Mouse (Mus musculus): Measurements from ENCODE around the gene Lrpap1. TPM values are rescaled to one million over a fixed set of nuclear protein-coding genes. Genes with fewer than 3 reads are reported as not detected.

Gene Lrpap1
- polyA plus RNA-seq, 1 experiment from 2014 or later = 84.5 TPM

GRCm38 (mm10) chr5:35137510-35138182, 32.1 kb upstream of the Lrpap1 start:
- no peaks in the 10 kb centered on the region for H3K27me3 ChIP-seq (ENCODE audit: low read depth, poor library complexity, severe bottlenecking)
- WGBS = 80% methylated on average over 13 of the region's 13 CpGs
- H3K27ac ChIP-seq (replicated peaks) = no peak overlapping the region
- no peak overlapping the region for H3K4me3 ChIP-seq
- peaks cover 19% of the 10 kb centered on the region for H3K4me1 ChIP-seq
- no peaks in the 10 kb centered on the region for H3K36me3 ChIP-seq
- DNase-seq (ENCODE audit: low spot score) = no peak
- no peaks in the 10 kb centered on the region for H3K9me3 ChIP-seq (replicated peaks)

GRCm38 (mm10) chr5:35135903-35136302, 30.3 kb upstream of the Lrpap1 start:
- H3K27me3 ChIP-seq (ENCODE audit: low read depth, poor library complexity, severe bottlenecking) = no peaks in the 10 kb centered on the region
- H3K4me1 ChIP-seq = peaks cover 13% of the 10 kb centered on the region
- H3K36me3 ChIP-seq = no peaks in the 10 kb centered on the region
- WGBS = 82% methylated on average over 5 of the region's 5 CpGs
- H3K4me3 ChIP-seq = no peak overlapping the region
- DNase-seq (ENCODE audit: low spot score) = no peak
- H3K9me3 ChIP-seq (replicated peaks) = no peaks in the 10 kb centered on the region
- H3K27ac ChIP-seq (replicated peaks) = no peak overlapping the region

GRCm38 (mm10) chr5:35134286-35134685, 28.7 kb upstream of the Lrpap1 start:
- Histone ChIP-seq H3K27ac (replicated peaks) (no peak overlapping the region), H3K36me3 (no peaks in the 10 kb centered on the region), H3K4me3 (no peak overlapping the region), H3K27me3 (ENCODE audit: low read depth, poor library complexity, severe bottlenecking) (no peaks in the 10 kb centered on the region), H3K4me1 (peaks cover 13% of the 10 kb centered on the region), H3K9me3 (replicated peaks) (no peaks in the 10 kb centered on the region)
- 71% methylated on average over 3 of the region's 3 CpGs for WGBS
- DNase-seq (ENCODE audit: low spot score) = no peak

GRCm38 (mm10) chr5:35133468-35133867, 27.9 kb upstream of the Lrpap1 start:
- no peaks in the 10 kb centered on the region for H3K27me3 ChIP-seq (ENCODE audit: low read depth, poor library complexity, severe bottlenecking)
- no peaks in the 10 kb centered on the region for H3K36me3 ChIP-seq
- H3K4me3 ChIP-seq = no peak overlapping the region
- WGBS = 93% methylated on average over 4 of the region's 4 CpGs
- H3K4me1 ChIP-seq = peaks cover 13% of the 10 kb centered on the region
- H3K9me3 ChIP-seq (replicated peaks) = no peaks in the 10 kb centered on the region
- no peak for DNase-seq (ENCODE audit: low spot score)
- no peak overlapping the region for H3K27ac ChIP-seq (replicated peaks)

GRCm38 (mm10) chr5:35132278-35132980, 26.9 kb upstream of the Lrpap1 start:
- H3K27ac ChIP-seq (replicated peaks) = no peak overlapping the region
- no peak for DNase-seq (ENCODE audit: low spot score)
- H3K4me1 ChIP-seq = peaks cover 10% of the 10 kb centered on the region
- 93% methylated on average over 9 of the region's 9 CpGs for WGBS
- no peak overlapping the region for H3K4me3 ChIP-seq
- H3K27me3 ChIP-seq (ENCODE audit: low read depth, poor library complexity, severe bottlenecking) = no peaks in the 10 kb centered on the region
- no peaks in the 10 kb centered on the region for H3K9me3 ChIP-seq (replicated peaks)
- no peaks in the 10 kb centered on the region for H3K36me3 ChIP-seq

GRCm38 (mm10) chr5:35131773-35132172, 26.2 kb upstream of the Lrpap1 start:
- no peaks in the 10 kb centered on the region for H3K36me3 ChIP-seq
- H3K27me3 ChIP-seq (ENCODE audit: low read depth, poor library complexity, severe bottlenecking) = no peaks in the 10 kb centered on the region
- peak; percentile 85 for DNase-seq (ENCODE audit: low spot score)
- H3K4me1 ChIP-seq = peaks cover 10% of the 10 kb centered on the region
- WGBS = 10% methylated on average over 7 of the region's 7 CpGs
- no peak overlapping the region for H3K4me3 ChIP-seq
- no peaks in the 10 kb centered on the region for H3K9me3 ChIP-seq (replicated peaks)
- H3K27ac ChIP-seq (replicated peaks) = 0 out of 2 replicates have a peak overlapping the region, but pooled peaks have one; percentile 0

GRCm38 (mm10) chr5:35131237-35131636, 25.7 kb upstream of the Lrpap1 start:
- no peaks in the 10 kb centered on the region for H3K36me3 ChIP-seq

GRCm38 (mm10) chr5:35129767-35130191, 24.2 kb upstream of the Lrpap1 start:
- H3K4me3 ChIP-seq = no peak overlapping the region
- peaks cover 10% of the 10 kb centered on the region for H3K4me1 ChIP-seq
- H3K27ac ChIP-seq (replicated peaks) = no peak overlapping the region
- WGBS = 92% methylated on average over 7 of the region's 7 CpGs
- no peaks in the 10 kb centered on the region for H3K27me3 ChIP-seq (ENCODE audit: low read depth, poor library complexity, severe bottlenecking)
- H3K36me3 ChIP-seq = no peaks in the 10 kb centered on the region
- no peak for DNase-seq (ENCODE audit: low spot score)
- H3K9me3 ChIP-seq (replicated peaks) = no peaks in the 10 kb centered on the region

More at GRCm38 (mm10) chr5:35131237-35131636, 25.7 kb upstream of the Lrpap1 start:
- H3K4me3 ChIP-seq = no peak overlapping the region
- peaks cover 10% of the 10 kb centered on the region for H3K4me1 ChIP-seq
- no peaks in the 10 kb centered on the region for H3K9me3 ChIP-seq (replicated peaks)
- 29% methylated on average over 1 of the region's 1 CpGs for WGBS
- no peaks in the 10 kb centered on the region for H3K27me3 ChIP-seq (ENCODE audit: low read depth, poor library complexity, severe bottlenecking)
- 0 out of 2 replicates have a peak overlapping the region, but pooled peaks have one; percentile 0 for H3K27ac ChIP-seq (replicated peaks)
- DNase-seq (ENCODE audit: low spot score) = no peak

- peaks cover 7% of the 10 kb centered on the region for H3K4me1 ChIP-seq
- H3K9me3 ChIP-seq (replicated peaks) = no peaks in the 10 kb centered on the region
- H3K27ac ChIP-seq (replicated peaks) = no peak overlapping the region
- no peak overlapping the region for H3K4me3 ChIP-seq
- WGBS = 86% methylated on average over 16 of the region's 16 CpGs
- no peaks in the 10 kb centered on the region for H3K27me3 ChIP-seq (ENCODE audit: low read depth, poor library complexity, severe bottlenecking)
- no peak for DNase-seq (ENCODE audit: low spot score)
- H3K36me3 ChIP-seq = no peaks in the 10 kb centered on the region
These were observed 23.6 kb upstream of the Lrpap1 start for GRCm38 (mm10) chr5:35129208-35129607.

- WGBS = 92% methylated on average over 8 of the region's 8 CpGs
- DNase-seq (ENCODE audit: low spot score) = no peak
These were observed 14.5 kb upstream of the Lrpap1 start for GRCm38 (mm10) chr5:35120024-35120423.

GRCm38 (mm10) chr5:35118418-35118817, 12.9 kb upstream of the Lrpap1 start:
- Histone ChIP-seq H3K36me3 (no peaks in the 10 kb centered on the region), H3K4me3 (no peak overlapping the region), H3K9me3 (replicated peaks) (no peaks in the 10 kb centered on the region), H3K27me3 (ENCODE audit: low read depth, poor library complexity, severe bottlenecking) (no peaks in the 10 kb centered on the region), H3K27ac (replicated peaks) (no peak overlapping the region), H3K4me1 (no peaks in the 10 kb centered on the region)
- no peak for DNase-seq (ENCODE audit: low spot score)
- WGBS = 92% methylated on average over 2 of the region's 2 CpGs

More at GRCm38 (mm10) chr5:35120024-35120423, 14.5 kb upstream of the Lrpap1 start:
- no peaks in the 10 kb centered on the region for H3K9me3 ChIP-seq (replicated peaks)
- H3K4me3 ChIP-seq = no peak overlapping the region
- no peaks in the 10 kb centered on the region for H3K4me1 ChIP-seq
- no peaks in the 10 kb centered on the region for H3K36me3 ChIP-seq
- H3K27me3 ChIP-seq (ENCODE audit: low read depth, poor library complexity, severe bottlenecking) = no peaks in the 10 kb centered on the region
- H3K27ac ChIP-seq (replicated peaks) = no peak overlapping the region

GRCm38 (mm10) chr5:35117633-35118032, 12.1 kb upstream of the Lrpap1 start:
- H3K4me1 ChIP-seq = no peaks in the 10 kb centered on the region
- no peak for DNase-seq (ENCODE audit: low spot score)
- no peaks in the 10 kb centered on the region for H3K27me3 ChIP-seq (ENCODE audit: low read depth, poor library complexity, severe bottlenecking)
- H3K36me3 ChIP-seq = no peaks in the 10 kb centered on the region
- 79% methylated on average over 3 of the region's 3 CpGs for WGBS
- H3K4me3 ChIP-seq = no peak overlapping the region
- no peak overlapping the region for H3K27ac ChIP-seq (replicated peaks)
- H3K9me3 ChIP-seq (replicated peaks) = no peaks in the 10 kb centered on the region

- Histone ChIP-seq H3K27ac (replicated peaks) (no peak overlapping the region), H3K4me3 (no peak overlapping the region), H3K9me3 (replicated peaks) (no peaks in the 10 kb centered on the region), H3K27me3 (ENCODE audit: low read depth, poor library complexity, severe bottlenecking) (no peaks in the 10 kb centered on the region), H3K4me1 (no peaks in the 10 kb centered on the region), H3K36me3 (no peaks in the 10 kb centered on the region)
- DNase-seq (ENCODE audit: low spot score) = no peak
- WGBS = 82% methylated on average over 3 of the region's 3 CpGs
These were observed 10.4 kb upstream of the Lrpap1 start for GRCm38 (mm10) chr5:35116002-35116401.

Measured in midbrain, embryonic 10.5 days (tissue).